Mouse (Mus musculus): ENCODE measurements around the gene Psmc5.

- no peak for TF ChIP-seq CTCF (IDR thresholded peaks at IDR 0.05; ENCODE audit: low read depth, low read length)
- no peak for TF ChIP-seq POLR2A (IDR thresholded peaks at IDR 0.05; ENCODE audit: extremely low read depth, insufficient read depth, low read length)
Measured at GRCm38 (mm10) chr11:106265570-106265969, 9.6 kb downstream of the Psmc5 start.
